Comparison of ENCODE assay signal across 19 mouse cellular contexts in genomic region chr4:154056046-154056445, GRCm38 (mm10). TPM values are rescaled to one million over a fixed set of nuclear protein-coding genes. Genes with fewer than 3 reads are reported as not detected.
"Had no signal": no experiment of that assay in that cellular context is flagged by ENCODE, and none has a peak within 500 bp of the region (broad histone marks: within the 10 kb centered on the region; RNA-seq: fewer than 3 reads in every experiment).

No protein-coding gene starts in this region.

- H3K27ac ChIP-seq: kidney, embryonic 15.5 days; limb, embryonic 15.5 days; liver, embryonic 12.5 days; lung, embryonic 15.5 days; macrophage; midbrain, embryonic 12.5 days; neural tube, embryonic 13.5 days; stomach, embryonic 15.5 days had no signal

- H3K4me2 ChIP-seq: kidney, embryonic 15.5 days; limb, embryonic 15.5 days; liver, embryonic 12.5 days; lung, embryonic 15.5 days; midbrain, embryonic 12.5 days; neural tube, embryonic 13.5 days; stomach, embryonic 15.5 days had no signal

- DNase-seq: kidney, postnatal 14 days; left cerebral cortex, postnatal 4 days; lung, postnatal 14 days; retina, postnatal 1 day; thymus, adult 2 months; thymus, postnatal 36 days had no signal

- H3K9ac ChIP-seq: kidney, embryonic 15.5 days; limb, embryonic 15.5 days; liver, embryonic 12.5 days; lung, embryonic 15.5 days; midbrain, embryonic 12.5 days; neural tube, embryonic 13.5 days; stomach, embryonic 15.5 days had no signal

- H3K36me3 ChIP-seq: kidney, embryonic 15.5 days; limb, embryonic 15.5 days; liver, embryonic 12.5 days; lung, embryonic 15.5 days; midbrain, embryonic 12.5 days; neural tube, embryonic 13.5 days; stomach, embryonic 15.5 days had no signal

- H3K9me3 ChIP-seq: kidney, embryonic 15.5 days; limb, embryonic 15.5 days; liver, embryonic 12.5 days; lung, embryonic 15.5 days; megakaryocyte, embryonic 14.5 days; midbrain, embryonic 12.5 days; neural tube, embryonic 13.5 days; stomach, embryonic 15.5 days had no signal

- H3K4me1 ChIP-seq: kidney, embryonic 15.5 days; liver, embryonic 12.5 days; lung, embryonic 15.5 days; megakaryocyte, embryonic 14.5 days; midbrain, embryonic 12.5 days; neural tube, embryonic 13.5 days; stomach, embryonic 15.5 days had no signal

- H3K4me3 ChIP-seq: kidney, embryonic 15.5 days; limb, embryonic 15.5 days; liver, embryonic 12.5 days; lung, embryonic 15.5 days; megakaryocyte, embryonic 14.5 days; midbrain, embryonic 12.5 days; neural tube, embryonic 13.5 days; stomach, embryonic 15.5 days had no signal

- ATAC-seq: liver, embryonic 12.5 days; midbrain, embryonic 16.5 days had no signal

- H3K27me3 ChIP-seq: kidney, embryonic 15.5 days; limb, embryonic 15.5 days; lung, embryonic 15.5 days; midbrain, embryonic 12.5 days; stomach, embryonic 15.5 days had no signal

RNA-seq across cellular contexts. Expression of gene Ccdc27, which starts 13.6 kb away (rescaled TPM):
- total RNA-seq: left cerebral cortex, adult 18-20 months had no signal
- polyA plus RNA-seq: large intestine, adult 2 months; limb, embryonic 15.5 days; lung, embryonic 15.5 days; macrophage; midbrain, embryonic 12.5 days; midbrain, embryonic 16.5 days; neural tube, embryonic 13.5 days; spleen, adult 2 months had no signal
